In the genomic region with DNA sequence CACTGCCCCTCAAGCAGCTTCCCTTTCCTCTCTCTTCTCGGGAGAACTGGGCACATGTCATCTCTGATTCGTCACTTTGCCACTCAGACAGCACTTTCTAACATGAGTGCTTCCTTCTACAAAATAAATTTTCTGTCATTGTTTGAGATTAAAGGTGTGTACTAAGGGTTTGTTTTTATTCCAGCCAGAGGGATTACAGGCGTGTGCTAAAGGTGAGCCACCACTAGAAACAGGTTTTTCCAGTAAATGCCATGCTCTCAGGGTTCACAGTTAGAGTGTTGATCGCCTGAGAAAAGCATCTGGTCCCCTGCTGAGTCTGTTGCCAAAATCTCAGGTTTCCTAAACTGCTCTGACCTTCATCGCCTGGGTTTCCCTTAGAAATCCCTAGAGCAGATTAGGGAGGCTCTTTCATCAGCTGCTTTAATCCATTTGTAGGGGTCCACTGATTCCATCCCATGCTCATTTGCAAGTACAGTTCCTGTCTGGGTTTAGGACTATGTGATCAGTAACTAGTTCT, we compare ENCODE assay signal across 1 mouse cellular context.
TF ChIP-seq lines count a peak whose summit lies in the region.

No protein-coding gene starts in this region.

TF ChIP-seq in ES-E14, 5 proteins besides CTCF, POLR2A, EP300 and RAD21 (continued from another document):
- TF ChIP-seq ZC3H11A (IDR thresholded peaks at IDR 0.05; ENCODE audit: borderline replicate concordance, low read depth, low read length), result no peak
